Mouse (Mus musculus): ENCODE data around the gene Tmem238.

- TF ChIP-seq CTCF (IDR thresholded peaks at IDR 0.05; ENCODE audit: control insufficient read depth, insufficient read depth, low read length) (no peak), POLR2A (IDR thresholded peaks at IDR 0.05; ENCODE audit: borderline replicate concordance, control insufficient read depth, low read depth, low read length) (no peak)
Observed at GRCm38 (mm10) chr7:4739041-4739543, 50.4 kb downstream of the Tmem238 start.
